Mouse (Mus musculus) heart, adult 2 months (tissue): ENCODE results near the gene Cd22. TPM values are rescaled to one million over a fixed set of nuclear protein-coding genes. Genes with fewer than 3 reads are reported as not detected.

Experiments used
- DNase-seq, 2 experiments: peaks; one replicate each; pipeline ENCODE4 v3.0.0; 2021
- H3K27ac ChIP-seq: fragments of 200-600 bp; 2 replicates; pipeline ENCODE4 v1.8.1; 2022
- H3K27me3 ChIP-seq: fragments of 200-500 bp; 2 replicates; pipeline ENCODE4 v1.6.1; 2012; ENCODE audit warnings: mild to moderate bottlenecking, low read length, inconsistent platforms, mixed read lengths; ENCODE audit not compliant: control insufficient read depth, insufficient read depth
- H3K36me3 ChIP-seq: fragments of 200-500 bp; 2 replicates; pipeline ENCODE4 v1.6.1; 2012; ENCODE audit warnings: low read length, inconsistent platforms; ENCODE audit not compliant: control insufficient read depth, insufficient read depth
- H3K4me1 ChIP-seq: fragments of 200-500 bp; 2 replicates; pipeline ENCODE4 v1.6.1; 2011; ENCODE audit warnings: low read length; ENCODE audit not compliant: control insufficient read depth, insufficient read depth
- H3K4me3 ChIP-seq: fragments of 200-600 bp; 2 replicates; pipeline ENCODE4 v1.8.1; 2022
- H3K79me2 ChIP-seq: fragments of 200-500 bp; replicated peaks from 2 replicates; pipeline ENCODE4 v1.6.1; 2012; ENCODE audit warnings: mild to moderate bottlenecking, inconsistent platforms, low read length, moderate library complexity, mixed read lengths; ENCODE audit not compliant: control insufficient read depth, insufficient read depth
- H3K9ac ChIP-seq: fragments of 200-500 bp; 2 replicates; pipeline ENCODE4 v1.6.1; 2012; ENCODE audit warnings: low read depth, mild to moderate bottlenecking, control low read depth, inconsistent platforms, low read length, mixed read lengths
- CTCF ChIP-seq: fragments of 200-600 bp; IDR thresholded peaks from 2 replicates; pipeline ENCODE4 v1.8.1; 2022; ENCODE audit warnings: antibody characterized with exemption, mild to moderate bottlenecking, moderate library complexity
- EP300 ChIP-seq: fragments of 200-500 bp; IDR thresholded peaks from 2 replicates; pipeline ENCODE4 v1.6.1; 2011; ENCODE audit warnings: low read depth, low read length, control low read depth; ENCODE audit not compliant: insufficient read depth
- POLR2A ChIP-seq: fragments of 200-500 bp; IDR thresholded peaks from 2 replicates; pipeline ENCODE4 v1.6.1; 2011; ENCODE audit warnings: mild to moderate bottlenecking, low read depth, low read length, control low read depth; ENCODE audit not compliant: insufficient read depth
- WGBS: fragments of 180-500 bp; shearing (Covaris S2); methylation state at CpG from one replicate; pipeline ENCODE4 v1.1.7; 2018; 5-methylcytosine and 5-hydroxymethylcytosine counted together
- intact Hi-C: fragments of 180-260 bp; cut with DNase I; formaldehyde crosslinking; loops from one replicate; pipeline ENCODE4 v1.15.1; 2025
- polyA plus RNA-seq: library from polyadenylated mRNA; depleted of rRNA; stranded (reverse); fragments of >200 nt; gene quantifications from 2 replicates; pipeline ENCODE4 v1.2.3, GENCODE M21; 2012; rRNA removed
- total RNA-seq, 2 experiments: library from RNA; stranded (reverse); gene quantifications; 2 replicates each; pipeline ENCODE4 v1.2.3; 2021

Gene Cd22
- total and polyA plus RNA-seq, 3 experiments = 0.57 to 8.1 (median 1.3) TPM

GRCm38 (mm10) chr7:30823675-30824074, 56.5 kb downstream of the Cd22 start, which contains the start of gene Ffar2:
TSS of gene Ffar2 (minus strand) at chr7:30823775.
- WGBS = 87% methylated on average over 18 of the region's 18 CpGs
- DNase-seq = no peak

GRCm38 (mm10) chr7:30821532-30821931, 58.6 kb downstream of the Cd22 start:
- H3K27ac ChIP-seq = peak overlapping the region; percentile 17; the same call in 1 of the 2 replicates
- WGBS = 50% methylated on average over 5 of the region's 5 CpGs
- intact Hi-C loops = no loop called here

More at GRCm38 (mm10) chr7:30823675-30824074, 56.5 kb downstream of the Cd22 start, which contains the start of gene Ffar2:
- Histone ChIP-seq H3K79me2 (no peaks in the 10 kb centered on the region), H3K27me3 (no peaks in the 10 kb centered on the region; the same call in 1 of the 2 replicates), H3K9ac (no peak within 1 kb of the TSS), H3K36me3 (no peaks in the 10 kb centered on the region), H3K4me1 (no peaks in the 10 kb centered on the region), H3K27ac (no peak within 1 kb of the TSS), H3K4me3 (no peak within 1 kb of the TSS)
- intact Hi-C loops = no loop called here
- TF ChIP-seq POLR2A (no peak), CTCF (no peak), EP300 (no peak)

GRCm38 (mm10) chr7:30820854-30821445, 59.2 kb downstream of the Cd22 start:
- H3K79me2 ChIP-seq = no peaks in the 10 kb centered on the region
- TF ChIP-seq CTCF (no peak), POLR2A (no peak), EP300 (no peak)
- H3K4me1 ChIP-seq = no peaks in the 10 kb centered on the region
- intact Hi-C loops = no loop called here
- H3K4me3 ChIP-seq = no peak overlapping the region
- H3K9ac ChIP-seq = no peak overlapping the region
- no peaks in the 10 kb centered on the region for H3K36me3 ChIP-seq
- 48% methylated on average over 7 of the region's 7 CpGs for WGBS
- H3K27me3 ChIP-seq = no peaks in the 10 kb centered on the region; the same call in 1 of the 2 replicates
- H3K27ac ChIP-seq = no peak overlapping the region
- DNase-seq = no peak

More at GRCm38 (mm10) chr7:30821532-30821931, 58.6 kb downstream of the Cd22 start:
- H3K79me2 ChIP-seq = no peaks in the 10 kb centered on the region
- H3K36me3 ChIP-seq = no peaks in the 10 kb centered on the region
- no peaks in the 10 kb centered on the region; the same call in 1 of the 2 replicates for H3K27me3 ChIP-seq
- H3K4me3 ChIP-seq = no peak overlapping the region
- TF ChIP-seq EP300 (no peak), CTCF (no peak), POLR2A (no peak)
- DNase-seq = no peak
- H3K4me1 ChIP-seq = no peaks in the 10 kb centered on the region
- H3K9ac ChIP-seq = no peak overlapping the region

- no peaks in the 10 kb centered on the region for H3K79me2 ChIP-seq
- H3K27me3 ChIP-seq = no peaks in the 10 kb centered on the region; the same call in 1 of the 2 replicates
- H3K36me3 ChIP-seq = no peaks in the 10 kb centered on the region
- H3K27ac ChIP-seq = no peak overlapping the region
- H3K9ac ChIP-seq = no peak overlapping the region
- intact Hi-C loops = no loop called here
- no peak overlapping the region for H3K4me3 ChIP-seq
- TF ChIP-seq CTCF = no peak
- no peak for TF ChIP-seq EP300
- no peak for TF ChIP-seq POLR2A
- no peak for DNase-seq
- 52% methylated on average over 6 of the region's 6 CpGs for WGBS
- H3K4me1 ChIP-seq = no peaks in the 10 kb centered on the region
These were observed 60.0 kb downstream of the Cd22 start for GRCm38 (mm10) chr7:30820131-30820530.

Other genes starting within 250 kb of the Cd22 start
- gene Etv2, start 244.5 kb downstream of the Cd22 start, total RNA-seq = not detected
- gene Etv2, start 244.5 kb downstream of the Cd22 start, polyA plus RNA-seq = not detected in 2 replicates
- gene Rbm42, start 230.0 kb downstream of the Cd22 start, total RNA-seq = 10 to 100 TPM; 47.7 to 51.3 TPM
- gene Rbm42, start 230.0 kb downstream of the Cd22 start, polyA plus RNA-seq = 25.8 and 29.1 TPM in 2 replicates
- 1 to 10 TPM; 3.3 to 3.9 TPM for gene Haus5, start 215.3 kb downstream of the Cd22 start, total RNA-seq
- gene Haus5, start 215.3 kb downstream of the Cd22 start, polyA plus RNA-seq = 3.7 and 4.9 TPM in 2 replicates
- gene Pmis2, start 208.7 kb downstream of the Cd22 start, total RNA-seq = under 1 TPM in 1 of 2 experiments, not detected in 1; 0.52 TPM
- gene Pmis2, start 208.7 kb downstream of the Cd22 start, polyA plus RNA-seq = not detected in 2 replicates
- not detected for gene 2200002J24Rik, start 181.4 kb downstream of the Cd22 start, total RNA-seq
- 0.35 TPM in 1 of 2 replicates, not detected in the other for gene 2200002J24Rik, start 181.4 kb downstream of the Cd22 start, polyA plus RNA-seq
- under 1 TPM; 0.10 to 0.32 TPM for gene Atp4a, start 168.1 kb downstream of the Cd22 start, total RNA-seq
- not detected in 2 replicates for gene Atp4a, start 168.1 kb downstream of the Cd22 start, polyA plus RNA-seq
- gene Tmem147, start 150.8 kb downstream of the Cd22 start, total RNA-seq = 100 to 1,000 TPM; 219 to 241 TPM
- gene Tmem147, start 150.8 kb downstream of the Cd22 start, polyA plus RNA-seq = 293 and 357 TPM in 2 replicates
- not detected for gene Gapdhs, start 136.7 kb downstream of the Cd22 start, total RNA-seq
- 1.1 and 1.7 TPM in 2 replicates for gene Gapdhs, start 136.7 kb downstream of the Cd22 start, polyA plus RNA-seq
- gene Sbsn, start 128.9 kb downstream of the Cd22 start, total RNA-seq = 1 to 10 TPM; 1.8 to 2.3 TPM
- gene Sbsn, start 128.9 kb downstream of the Cd22 start, polyA plus RNA-seq = 1.6 and 1.7 TPM in 2 replicates
- gene Dmkn, start 116.6 kb downstream of the Cd22 start, total RNA-seq = 1 to 10 TPM in 1 of 2 experiments, under 1 TPM in 1; 0.84 to 1.6 TPM
- gene Dmkn, start 116.6 kb downstream of the Cd22 start, polyA plus RNA-seq = 7.2 and 8.8 TPM in 2 replicates
- gene Krtdap, start 92.4 kb downstream of the Cd22 start, total RNA-seq = not detected
- not detected in 2 replicates for gene Krtdap, start 92.4 kb downstream of the Cd22 start, polyA plus RNA-seq
- gene Ffar2, start 56.6 kb downstream of the Cd22 start, total RNA-seq = not detected
- gene Ffar2, start 56.6 kb downstream of the Cd22 start, polyA plus RNA-seq = 0.18 and 0.61 TPM in 2 replicates
- gene Ffar3, start 24.2 kb downstream of the Cd22 start, total RNA-seq = not detected
- gene Ffar3, start 24.2 kb downstream of the Cd22 start, polyA plus RNA-seq = not detected in 2 replicates
- not detected for gene Ffar1, start 18.8 kb downstream of the Cd22 start, total RNA-seq
- gene Ffar1, start 18.8 kb downstream of the Cd22 start, polyA plus RNA-seq = 0.20 TPM in 1 of 2 replicates, not detected in the other
- not detected for gene Mag, start 34.5 kb upstream of the Cd22 start, total RNA-seq
- gene Mag, start 34.5 kb upstream of the Cd22 start, polyA plus RNA-seq = 0.27 and 0.32 TPM in 2 replicates
- 1 to 10 TPM; 2.8 to 4.5 TPM for gene Hamp2, start 44.3 kb upstream of the Cd22 start, total RNA-seq
- 2.1 and 4.7 TPM in 2 replicates for gene Hamp2, start 44.3 kb upstream of the Cd22 start, polyA plus RNA-seq
- 10 to 100 TPM; 11.8 to 14.2 TPM for gene Hamp, start 63.7 kb upstream of the Cd22 start, total RNA-seq
- 114 and 141 TPM in 2 replicates for gene Hamp, start 63.7 kb upstream of the Cd22 start, polyA plus RNA-seq
- 100 to 1,000 TPM; 103 to 110 TPM for gene Usf2, start 76.5 kb upstream of the Cd22 start, total RNA-seq
- gene Usf2, start 76.5 kb upstream of the Cd22 start, polyA plus RNA-seq = 124 and 135 TPM in 2 replicates
- 1 to 10 TPM; 3.7 to 4.3 TPM for gene Lsr, start 93.1 kb upstream of the Cd22 start, total RNA-seq
- 5.6 and 7.6 TPM in 2 replicates for gene Lsr, start 93.1 kb upstream of the Cd22 start, polyA plus RNA-seq
- gene Fam187b, start 93.4 kb upstream of the Cd22 start, total RNA-seq = not detected
- 0.29 and 0.53 TPM in 2 replicates for gene Fam187b, start 93.4 kb upstream of the Cd22 start, polyA plus RNA-seq
- gene Fxyd5, start 162.1 kb upstream of the Cd22 start, total RNA-seq = 10 to 100 TPM; 30.5 to 31.1 TPM
- gene Fxyd5, start 162.1 kb upstream of the Cd22 start, polyA plus RNA-seq = 45.0 and 55.2 TPM in 2 replicates
- 1 to 10 TPM in 1 of 2 experiments, under 1 TPM in 1; 0.63 to 1.5 TPM for gene Fxyd7, start 171.1 kb upstream of the Cd22 start, total RNA-seq
- gene Fxyd7, start 171.1 kb upstream of the Cd22 start, polyA plus RNA-seq = 2.9 and 3.4 TPM in 2 replicates
- gene Fxyd1, start 176.9 kb upstream of the Cd22 start, total RNA-seq = 100 to 1,000 TPM; 839 to 985 TPM
- 1,788 and 1,851 TPM in 2 replicates for gene Fxyd1, start 176.9 kb upstream of the Cd22 start, polyA plus RNA-seq
- gene Lgi4, start 179.0 kb upstream of the Cd22 start, total RNA-seq = 1 to 10 TPM; 3.8 to 3.9 TPM
- 5.4 and 6.5 TPM in 2 replicates for gene Lgi4, start 179.0 kb upstream of the Cd22 start, polyA plus RNA-seq
- gene Fxyd3, start 196.4 kb upstream of the Cd22 start, total RNA-seq = 1 to 10 TPM; 1.6 to 2.5 TPM
- 4.9 and 5.5 TPM in 2 replicates for gene Fxyd3, start 196.4 kb upstream of the Cd22 start, polyA plus RNA-seq
- gene Hpn, start 234.9 kb upstream of the Cd22 start, total RNA-seq = 1 to 10 TPM; 1.7 to 2.6 TPM
- gene Hpn, start 234.9 kb upstream of the Cd22 start, polyA plus RNA-seq = 2.8 and 5.1 TPM in 2 replicates
- 10 to 100 TPM; 31.8 to 32.5 TPM for gene Scn1b, start 246.7 kb upstream of the Cd22 start, total RNA-seq
- gene Scn1b, start 246.7 kb upstream of the Cd22 start, polyA plus RNA-seq = 39.7 and 41.9 TPM in 2 replicates